Mouse (Mus musculus) liver, embryonic 14.5 days (tissue): ENCODE measurements around the gene Naxd.

Experiments used
- CTCF ChIP-seq: IDR thresholded peaks from 2 replicates; pipeline ENCODE4 v1.5.1; 2016; ENCODE audit warnings: antibody characterized with exemption, low read depth, control low read depth
- EP300 ChIP-seq: IDR thresholded peaks from 2 replicates; pipeline ENCODE4 v1.6.1; 2016; ENCODE audit warnings: antibody characterized with exemption, low read depth

DNA sequence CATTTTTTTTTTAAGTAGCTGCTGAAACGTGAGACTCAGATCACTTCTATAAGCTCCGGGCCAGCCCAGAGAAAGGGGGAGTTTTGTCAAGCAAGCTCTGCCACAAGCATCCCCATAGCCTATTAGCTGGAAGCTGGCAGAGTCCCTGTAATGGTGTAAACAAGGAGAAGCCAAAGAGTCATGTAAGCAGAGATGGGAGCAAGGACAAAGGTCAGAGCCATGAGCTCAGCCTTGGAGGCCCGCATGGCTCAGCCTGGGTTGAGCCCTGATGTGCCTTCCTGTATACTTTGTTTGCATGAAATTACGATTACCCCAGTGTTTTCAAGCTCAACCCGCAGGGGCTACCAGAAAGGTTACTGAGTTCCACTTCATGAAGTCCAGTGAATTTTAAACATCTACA lies 38.3 kb upstream of the Naxd start:
- TF ChIP-seq CTCF (no peak), EP300 (no peak)
